Mouse (Mus musculus): ENCODE data around the gene Klf1. TPM values are rescaled to one million over a fixed set of nuclear protein-coding genes. Genes with fewer than 3 reads are reported as not detected.
"Not testable (repeated sequence)": the region's sequence is repeated elsewhere in the genome, so short reads cannot be mapped to it uniquely, and the experiment has no call there.

The Klf1 gene
- polyA plus RNA-seq, 1 experiment = 0.38 TPM

DNA sequence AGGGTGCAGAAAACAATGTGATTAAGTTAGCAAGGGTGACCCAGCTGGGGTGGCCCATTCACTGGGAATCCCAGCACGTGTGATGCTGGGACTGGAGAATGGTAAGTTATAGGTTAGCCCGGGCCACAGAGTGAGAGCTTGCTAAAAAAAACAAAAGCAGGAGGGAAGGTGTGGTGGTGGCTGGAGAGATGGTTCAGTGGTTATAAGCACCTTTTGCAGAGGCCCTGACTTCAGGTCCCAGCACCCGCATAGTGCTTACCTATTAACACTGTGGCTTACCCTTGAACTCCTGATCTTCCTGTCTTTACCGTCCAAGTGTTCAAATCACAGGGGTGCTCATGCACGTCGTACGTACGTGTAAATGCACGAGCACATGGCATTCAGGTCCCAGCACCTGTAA lies 5.3 kb downstream of the Klf1 start:
- no peak for DNase-seq (ENCODE audit: extremely low spot score in 1 of 2, low spot score in 1 of 2)

- no peak for DNase-seq (ENCODE audit: extremely low spot score in 1 of 2, low spot score in 1 of 2)
Observed at GRCm38 (mm10) chr8:84907493-84907892, 5.8 kb downstream of the Klf1 start.

DNA sequence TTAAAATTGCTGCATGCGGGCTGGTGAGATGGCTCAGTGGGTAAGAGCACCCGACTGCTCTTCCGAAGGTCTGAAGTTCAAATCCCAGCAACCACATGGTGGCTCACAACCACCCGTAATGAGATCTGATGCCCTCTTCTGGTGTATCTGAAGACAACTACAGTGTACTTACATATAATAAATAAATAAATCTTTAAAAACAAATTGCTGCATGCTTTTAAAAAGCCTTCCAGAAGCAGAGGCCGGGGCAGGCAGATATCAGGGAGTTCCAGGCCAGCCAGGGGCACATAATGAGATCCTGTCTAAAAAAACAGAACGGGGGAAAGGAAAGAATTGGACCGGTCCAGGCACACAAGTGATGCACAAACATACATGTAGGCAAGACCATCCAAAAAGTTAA lies 6.3 kb downstream of the Klf1 start:
- not testable (repeated sequence) for DNase-seq (ENCODE audit: extremely low spot score in 1 of 2, low spot score in 1 of 2)

DNA sequence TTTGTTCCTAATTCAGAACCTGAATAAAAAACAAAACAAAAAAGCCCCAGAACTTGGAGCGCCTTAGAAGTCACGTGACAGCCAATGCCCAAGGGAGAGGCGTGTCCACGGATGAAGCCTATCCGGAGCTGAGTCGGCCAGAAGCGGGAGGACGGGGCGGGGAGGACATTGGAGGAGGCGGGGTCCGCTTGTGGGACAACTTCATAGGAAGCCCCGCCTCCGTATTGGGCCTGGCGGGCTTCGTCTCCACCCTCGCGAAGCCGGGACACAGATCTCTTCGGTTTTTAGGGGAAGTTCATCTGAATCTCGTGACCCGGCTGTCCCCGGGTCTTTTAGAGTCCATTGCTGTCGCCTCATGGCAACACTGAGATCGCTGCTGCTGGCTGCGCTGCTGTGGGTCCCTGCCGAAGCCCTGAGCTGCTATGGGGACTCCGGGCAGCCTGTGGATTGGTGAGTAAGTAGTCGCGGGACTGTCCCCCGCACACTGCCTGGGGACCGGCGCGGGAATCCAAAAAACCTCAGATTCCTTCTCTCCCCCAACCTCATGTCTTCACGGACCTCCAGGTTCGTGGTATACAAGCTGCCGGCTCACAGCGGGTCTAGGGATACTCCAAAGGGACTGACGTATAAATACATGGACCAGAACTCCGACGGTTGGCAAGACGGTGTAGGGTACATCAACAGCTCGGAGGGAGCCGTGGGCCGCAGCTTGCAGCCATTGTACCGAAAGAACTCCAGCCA lies 6.9 kb downstream of the Klf1 start, which contains the start of gene Dnase2a:
TSS of gene Dnase2a (plus strand) at position 140 of the 741 bp plus-strand sequence.
- DNase-seq (ENCODE audit: extremely low spot score in 1 of 2, low spot score in 1 of 2) = peak; percentile 76 to 78

GRCm38 (mm10) chr8:84909162-84909767 lies 7.5 kb downstream of the Klf1 start:
- DNase-seq (ENCODE audit: extremely low spot score in 1 of 2, low spot score in 1 of 2) = no peak

DNA sequence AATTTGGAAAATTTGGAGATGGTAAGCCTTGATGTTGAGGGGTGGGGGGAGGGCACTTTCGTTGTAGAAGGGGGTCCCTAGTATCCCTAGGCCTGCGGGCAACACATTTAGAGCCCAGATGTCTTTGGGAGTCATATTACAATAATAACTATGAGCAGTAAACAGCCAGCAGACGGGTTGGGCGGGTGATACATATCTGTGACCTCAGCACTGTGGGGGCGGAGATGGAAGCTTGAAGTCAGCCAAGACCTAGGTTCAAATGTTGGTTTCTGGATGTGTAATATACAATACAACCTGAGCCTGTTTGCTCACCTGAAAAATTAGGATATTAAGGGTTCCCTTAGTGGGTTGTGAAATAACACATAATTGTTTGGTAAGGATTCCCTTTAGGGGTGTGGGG lies 8.2 kb downstream of the Klf1 start:
- no peak for DNase-seq (ENCODE audit: extremely low spot score in 1 of 2, low spot score in 1 of 2)

DNA sequence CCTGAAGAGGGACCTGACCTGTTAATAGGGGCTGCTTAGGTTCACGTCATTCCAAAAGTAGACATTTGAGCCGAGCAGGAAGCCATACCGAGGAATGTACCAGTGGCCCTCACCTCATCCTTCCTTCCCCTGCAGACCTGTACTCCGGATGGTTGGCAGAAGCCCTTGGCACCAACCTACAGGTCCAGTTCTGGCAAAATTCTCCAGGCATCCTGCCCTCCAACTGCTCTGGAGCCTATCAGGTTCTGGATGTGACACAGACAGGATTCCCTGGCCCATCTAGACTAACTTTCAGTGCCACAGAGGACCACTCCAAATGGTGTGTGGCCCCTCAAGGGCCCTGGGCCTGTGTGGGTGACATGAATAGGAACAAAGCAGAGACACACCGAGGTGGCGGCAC lies 8.8 kb downstream of the Klf1 start:
- no peak for DNase-seq (ENCODE audit: extremely low spot score in 1 of 2, low spot score in 1 of 2)

GRCm38 (mm10) chr8:84911854-84912253 lies 10.1 kb downstream of the Klf1 start:
- no peak for DNase-seq (ENCODE audit: extremely low spot score in 1 of 2, low spot score in 1 of 2)

GRCm38 (mm10) chr8:84912391-84912790 lies 10.7 kb downstream of the Klf1 start:
- DNase-seq (ENCODE audit: extremely low spot score in 1 of 2, low spot score in 1 of 2) = no peak

- peak in 1 of 2 experiments; percentile 66 for DNase-seq (ENCODE audit: extremely low spot score in 1 of 2, low spot score in 1 of 2)
Observed at GRCm38 (mm10) chr8:84912895-84913501, 11.3 kb downstream of the Klf1 start.

DNA sequence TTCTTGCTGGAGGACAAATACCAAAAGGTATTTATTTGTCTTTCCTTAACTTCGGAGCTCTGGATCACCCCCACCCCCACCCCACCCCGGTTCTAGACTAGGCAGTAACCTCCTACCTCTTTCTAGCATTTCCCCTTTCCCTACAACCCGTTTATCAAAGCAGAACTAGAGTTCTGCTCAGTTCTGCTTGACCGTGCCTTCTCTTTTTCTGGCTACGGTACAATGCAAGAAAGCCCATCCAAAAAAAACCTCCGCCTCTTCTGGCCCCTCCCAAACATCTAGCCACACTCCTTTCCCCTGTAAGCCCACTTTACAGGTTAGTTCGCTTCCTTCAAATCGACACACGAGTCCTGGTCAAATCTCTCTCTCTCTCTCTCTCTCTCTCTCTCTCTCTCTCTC lies 11.8 kb downstream of the Klf1 start:
- DNase-seq (ENCODE audit: extremely low spot score in 1 of 2, low spot score in 1 of 2) = no peak

DNA sequence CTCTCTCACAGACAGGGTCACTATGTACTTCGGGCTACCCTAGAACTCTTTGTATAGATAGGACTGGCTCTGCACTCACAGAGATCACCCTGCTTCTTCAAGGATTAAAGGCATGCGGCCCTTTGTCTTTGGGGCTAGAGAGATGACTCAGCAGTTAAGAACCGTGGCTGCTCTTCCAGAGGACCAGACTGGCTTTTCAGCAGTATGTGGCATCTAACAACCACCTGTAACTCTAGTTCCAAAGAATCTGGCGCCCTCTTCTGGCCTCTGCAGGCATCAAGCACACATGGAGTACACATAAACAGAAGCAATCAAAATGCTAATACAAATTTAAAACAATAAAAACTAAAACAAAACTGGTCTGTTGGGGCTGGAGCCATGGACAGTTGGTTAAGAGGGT lies 12.2 kb downstream of the Klf1 start:
- DNase-seq (ENCODE audit: extremely low spot score in 1 of 2, low spot score in 1 of 2) = no peak

DNA sequence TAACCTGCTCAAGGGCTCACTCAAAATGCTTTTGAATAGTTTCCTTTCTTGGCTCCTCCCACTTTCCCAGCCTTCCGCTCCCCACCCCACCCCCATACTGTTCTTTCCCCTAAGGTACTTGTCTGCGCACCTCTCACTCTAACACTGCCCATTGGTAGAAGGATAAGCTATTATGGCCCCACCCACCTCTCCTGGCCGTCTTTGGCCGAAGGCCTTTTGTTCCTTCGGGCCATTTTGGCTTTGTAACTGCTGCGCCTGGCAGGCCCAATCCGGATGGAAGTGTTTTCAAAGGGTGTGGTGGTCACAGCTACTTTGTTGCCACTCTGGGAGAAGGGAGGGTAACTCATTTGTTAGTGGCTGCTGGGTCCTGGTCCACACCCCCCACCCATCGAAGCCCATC lies 13.5 kb downstream of the Klf1 start:
- no peak for DNase-seq (ENCODE audit: extremely low spot score in 1 of 2, low spot score in 1 of 2)

DNA sequence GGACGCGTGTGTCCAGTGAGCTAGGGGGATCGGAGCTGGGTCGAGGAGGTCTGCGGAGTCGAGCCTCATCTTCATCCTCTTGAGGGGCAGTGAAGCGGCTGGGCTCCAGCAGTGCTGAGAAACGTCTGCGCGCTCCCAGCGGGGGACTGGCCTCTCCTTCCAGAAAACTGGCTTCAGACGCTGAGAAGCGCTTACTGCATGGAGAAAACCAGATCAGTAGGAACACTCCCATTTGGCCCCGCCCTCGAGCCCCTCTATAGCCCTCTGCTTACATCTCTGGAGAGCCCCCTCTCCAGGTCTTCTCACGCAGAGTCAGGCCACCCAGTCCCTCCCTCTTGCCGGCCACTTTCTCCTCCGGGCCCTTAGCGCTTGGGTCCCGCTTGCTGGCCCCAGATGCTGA lies 16.1 kb downstream of the Klf1 start:
- no peak for DNase-seq (ENCODE audit: extremely low spot score in 1 of 2, low spot score in 1 of 2)

- DNase-seq (ENCODE audit: extremely low spot score in 1 of 2, low spot score in 1 of 2) = no peak
Observed at GRCm38 (mm10) chr8:84918646-84919045, 16.9 kb downstream of the Klf1 start.

DNA sequence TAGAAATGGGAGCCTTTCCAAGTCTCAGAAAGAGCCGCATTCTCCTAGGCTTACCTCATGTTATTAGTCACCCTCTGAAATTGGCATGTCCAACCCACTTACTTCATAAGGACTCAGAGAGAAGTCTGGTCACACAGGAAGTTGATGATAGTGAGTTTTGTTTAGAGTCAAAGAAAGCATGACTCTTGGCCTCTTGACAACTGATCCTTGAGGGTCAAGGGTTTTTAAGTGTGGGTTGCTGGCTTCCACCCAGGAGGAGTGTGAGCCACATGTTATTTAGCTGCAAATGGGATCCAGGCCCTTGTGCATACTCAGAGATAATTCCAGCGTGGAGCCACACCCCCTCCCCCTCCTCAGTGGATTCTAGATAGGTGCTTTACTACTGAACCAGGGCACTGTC lies 19.9 kb downstream of the Klf1 start:
- DNase-seq (ENCODE audit: extremely low spot score in 1 of 2, low spot score in 1 of 2) = no peak

- no peak for DNase-seq (ENCODE audit: extremely low spot score in 1 of 2, low spot score in 1 of 2)
Observed at GRCm38 (mm10) chr8:84925557-84925956, 23.8 kb downstream of the Klf1 start.

DNA sequence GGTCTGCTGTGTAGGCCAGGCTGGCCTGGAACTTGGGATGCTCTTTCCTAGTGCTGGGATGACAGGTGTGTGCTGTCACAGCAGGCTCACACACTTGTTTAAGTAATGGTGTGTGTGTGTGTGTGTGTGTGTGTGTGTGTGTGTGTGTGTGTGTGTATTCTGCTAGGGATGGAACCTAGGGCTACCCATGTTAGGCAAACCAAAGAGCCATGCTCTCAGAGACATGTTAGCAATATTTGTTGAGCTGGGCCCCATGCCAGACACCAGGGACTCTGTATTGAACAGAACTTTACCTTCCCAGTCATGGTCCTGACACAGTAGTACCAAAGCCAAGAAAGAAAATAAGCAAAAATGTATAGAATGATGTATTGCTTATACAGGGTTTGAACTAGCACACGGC lies 25.8 kb downstream of the Klf1 start:
- DNase-seq (ENCODE audit: extremely low spot score in 1 of 2, low spot score in 1 of 2) = no peak

- DNase-seq (ENCODE audit: extremely low spot score in 1 of 2, low spot score in 1 of 2) = peak in 1 of 2 experiments; percentile 82
Observed at GRCm38 (mm10) chr8:84928456-84929306, 27.0 kb downstream of the Klf1 start.

GRCm38 (mm10) chr8:84930582-84930981 lies 28.9 kb downstream of the Klf1 start:
- no peak for DNase-seq (ENCODE audit: extremely low spot score in 1 of 2, low spot score in 1 of 2)

Measured in frontal cortex, adult 2 months (tissue).